Mouse (Mus musculus) heart, embryonic 13.5 days (tissue): ENCODE results near the gene Fam192a. TPM values are rescaled to one million over a fixed set of nuclear protein-coding genes. Genes with fewer than 3 reads are reported as not detected.
A peak's percentile ranks its signal among the peaks of the same experiment; 100 is the strongest.

Experiments used
- ATAC-seq: fragments of 200-750 bp; cut with Nextera tagmentation; 2 replicates; pipeline ENCODE4 v1.8.0; 2017; ENCODE audit warnings: moderate TSS enrichment; ENCODE audit not compliant: insufficient number of reproducible peaks, low FRiP score, low TSS enrichment; ENCODE audit errors: extremely low read depth
- H3K27ac ChIP-seq: fragments of 300-500 bp; sonication (generic); replicated peaks from 2 replicates; pipeline ENCODE4 v1.5.1; 2015; ENCODE audit warnings: moderate library complexity, mild to moderate bottlenecking, inconsistent platforms
- H3K27me3 ChIP-seq: fragments of 300-500 bp; sonication (generic); replicated peaks from 2 replicates; pipeline ENCODE4 v1.6.1; 2015; ENCODE audit warnings: mild to moderate bottlenecking, inconsistent platforms
- H3K36me3 ChIP-seq: fragments of 300-500 bp; sonication (generic); 2 replicates; pipeline ENCODE4 v1.6.1; 2015; ENCODE audit warnings: mild to moderate bottlenecking, inconsistent platforms
- H3K4me1 ChIP-seq: fragments of 300-500 bp; sonication (generic); 2 replicates; pipeline ENCODE4 v1.6.1; 2015; ENCODE audit warnings: inconsistent platforms
- H3K4me2 ChIP-seq: fragments of 300-500 bp; sonication (generic); 2 replicates; pipeline ENCODE4 v1.6.1; 2015; ENCODE audit warnings: inconsistent platforms, mild to moderate bottlenecking, moderate library complexity
- H3K4me3 ChIP-seq: fragments of 300-500 bp; sonication (generic); 2 replicates; pipeline ENCODE4 v1.5.1; 2015; ENCODE audit warnings: moderate library complexity, mild to moderate bottlenecking, inconsistent platforms
- H3K9ac ChIP-seq: fragments of 300-500 bp; sonication (generic); 2 replicates; pipeline ENCODE4 v1.6.1; 2015; ENCODE audit warnings: inconsistent platforms, mild to moderate bottlenecking, moderate library complexity
- H3K9me3 ChIP-seq: fragments of 300-500 bp; sonication (generic); 2 replicates; pipeline ENCODE4 v1.6.1; 2016; ENCODE audit warnings: inconsistent platforms
- WGBS: fragments of 180-500 bp; shearing (Covaris S2); methylation state at CpG from one replicate; pipeline ENCODE4 v1.1.7; 2015; ENCODE audit warnings: mixed read lengths; 5-methylcytosine and 5-hydroxymethylcytosine counted together
- polyA plus RNA-seq: library from polyadenylated mRNA; unstranded; fragments of >200 nt; fragmentation: Nextera tagmentation; extraction: Ambion mirVana; gene quantifications from 2 replicates; pipeline ENCODE4 v1.2.1, GENCODE M21; 2015

Fam192a gene
- polyA plus RNA-seq, 1 experiment from 2014 or later = 32.4 TPM

- Histone ChIP-seq H3K9ac (no peak overlapping the region), H3K9me3 (no peaks in the 10 kb centered on the region), H3K27ac (peak overlapping the region; percentile 24), H3K36me3 (no peaks in the 10 kb centered on the region), H3K4me2 (no peak overlapping the region), H3K4me1 (peaks cover 28% of the 10 kb centered on the region), H3K27me3 (0 out of 2 replicates have a peak, but pooled peaks cover 3% of the 10 kb centered on the region), H3K4me3 (no peak overlapping the region)
- no peak for ATAC-seq
- 53% methylated on average over 5 of the region's 5 CpGs for WGBS
Observed at GRCm38 (mm10) chr8:94549482-94549881, 52.3 kb downstream of the Fam192a start.

GRCm38 (mm10) chr8:94549041-94549440, 52.8 kb downstream of the Fam192a start:
- H3K27ac ChIP-seq = peak overlapping the region; percentile 24; the same call in 1 of the 2 replicates
- peaks cover 28% of the 10 kb centered on the region for H3K4me1 ChIP-seq
- no peak overlapping the region for H3K4me3 ChIP-seq
- no peak overlapping the region for H3K4me2 ChIP-seq
- H3K9ac ChIP-seq = no peak overlapping the region
- no peaks in the 10 kb centered on the region for H3K36me3 ChIP-seq
- H3K27me3 ChIP-seq = 0 out of 2 replicates have a peak, but pooled peaks cover 3% of the 10 kb centered on the region
- WGBS = 76% methylated on average over 5 of the region's 5 CpGs
- no peaks in the 10 kb centered on the region for H3K9me3 ChIP-seq
- no peak for ATAC-seq

- no peak for ATAC-seq
- Histone ChIP-seq H3K36me3 (no peaks in the 10 kb centered on the region), H3K27me3 (no peaks in the 10 kb centered on the region), H3K9me3 (no peaks in the 10 kb centered on the region), H3K4me3 (no peak overlapping the region), H3K27ac (no peak overlapping the region), H3K9ac (no peak overlapping the region), H3K4me1 (peaks cover 5% of the 10 kb centered on the region; the same call in 1 of the 2 replicates), H3K4me2 (no peak overlapping the region)
- 62% methylated on average over 8 of the region's 8 CpGs for WGBS
Observed at GRCm38 (mm10) chr8:94543981-94544380, 57.8 kb downstream of the Fam192a start.

GRCm38 (mm10) chr8:94540889-94541795, 60.7 kb downstream of the Fam192a start:
- peaks cover 16% of the 10 kb centered on the region; the same call in 1 of the 2 replicates for H3K27me3 ChIP-seq
- no peak overlapping the region for H3K9ac ChIP-seq
- H3K27ac ChIP-seq = no peak overlapping the region
- H3K4me2 ChIP-seq = no peak overlapping the region
- 69% methylated on average over 18 of the region's 18 CpGs for WGBS
- H3K9me3 ChIP-seq = no peaks in the 10 kb centered on the region
- no peaks in the 10 kb centered on the region for H3K36me3 ChIP-seq
- H3K4me3 ChIP-seq = no peak overlapping the region
- ATAC-seq = no peak
- peaks cover 5% of the 10 kb centered on the region; the same call in 1 of the 2 replicates for H3K4me1 ChIP-seq

GRCm38 (mm10) chr8:94540025-94540424, 61.8 kb downstream of the Fam192a start:
- H3K4me2 ChIP-seq = no peak overlapping the region
- no peak overlapping the region for H3K27ac ChIP-seq
- peaks cover 28% of the 10 kb centered on the region for H3K27me3 ChIP-seq
- H3K4me1 ChIP-seq = peaks cover 12% of the 10 kb centered on the region
- ATAC-seq = no peak
- no peaks in the 10 kb centered on the region for H3K36me3 ChIP-seq
- no peak overlapping the region for H3K4me3 ChIP-seq
- no peaks in the 10 kb centered on the region for H3K9me3 ChIP-seq
- WGBS = 75% methylated on average over 1 of the region's 2 CpGs
- H3K9ac ChIP-seq = no peak overlapping the region

- Histone ChIP-seq H3K4me3 (no peak overlapping the region), H3K9ac (no peak overlapping the region), H3K27ac (no peak overlapping the region), H3K9me3 (no peaks in the 10 kb centered on the region), H3K36me3 (no peaks in the 10 kb centered on the region), H3K4me2 (no peak overlapping the region), H3K4me1 (peaks cover 33% of the 10 kb centered on the region), H3K27me3 (peaks cover 53% of the 10 kb centered on the region)
- 64% methylated on average over 2 of the region's 2 CpGs for WGBS
- ATAC-seq = no peak
Observed at GRCm38 (mm10) chr8:94537456-94537855, 64.3 kb downstream of the Fam192a start.

- no peak for ATAC-seq
- H3K9ac ChIP-seq = no peak overlapping the region
- no peak overlapping the region for H3K4me3 ChIP-seq
- H3K27me3 ChIP-seq = peaks cover 69% of the 10 kb centered on the region
- WGBS = 69% methylated on average over 7 of the region's 7 CpGs
- H3K27ac ChIP-seq = no peak overlapping the region
- no peak overlapping the region for H3K4me2 ChIP-seq
- H3K36me3 ChIP-seq = no peaks in the 10 kb centered on the region
- H3K9me3 ChIP-seq = no peaks in the 10 kb centered on the region
- H3K4me1 ChIP-seq = peaks cover 39% of the 10 kb centered on the region
Observed at GRCm38 (mm10) chr8:94535631-94536030, 66.2 kb downstream of the Fam192a start.

- WGBS = 32% methylated on average over 4 of the region's 4 CpGs
- H3K4me2 ChIP-seq = no peak overlapping the region
Observed at GRCm38 (mm10) chr8:94534612-94535011, 67.2 kb downstream of the Fam192a start.

GRCm38 (mm10) chr8:94532873-94533671, 68.7 kb downstream of the Fam192a start, which contains the start of gene Cpne2:
Gene Cpne2 (plus strand): TSS chr8:94532990.
- Histone ChIP-seq H3K9me3 (no peaks in the 10 kb centered on the region), H3K9ac (peak within 1 kb of the TSS; percentile 86), H3K4me3 (peak within 1 kb of the TSS; percentile 71), H3K27me3 (peaks cover 79% of the 10 kb centered on the region), H3K4me1 (peaks cover 34% of the 10 kb centered on the region), H3K27ac (no peak within 1 kb of the TSS), H3K4me2 (peak within 1 kb of the TSS; percentile 96), H3K36me3 (no peaks in the 10 kb centered on the region)
- WGBS = under 1% methylated on average over 75 of the region's 81 CpGs
- peak; percentile 63; the same call in 1 of the 2 replicates for ATAC-seq

More at GRCm38 (mm10) chr8:94534612-94535011, 67.2 kb downstream of the Fam192a start:
- Histone ChIP-seq H3K36me3 (no peaks in the 10 kb centered on the region), H3K4me3 (no peak overlapping the region), H3K4me1 (peaks cover 34% of the 10 kb centered on the region), H3K9me3 (no peaks in the 10 kb centered on the region), H3K27me3 (peaks cover 75% of the 10 kb centered on the region), H3K9ac (no peak overlapping the region), H3K27ac (no peak overlapping the region)
- no peak for ATAC-seq

- peaks cover 77% of the 10 kb centered on the region for H3K27me3 ChIP-seq
- peaks cover 34% of the 10 kb centered on the region for H3K4me1 ChIP-seq
- H3K4me2 ChIP-seq = peak overlapping the region; percentile 96
- peak overlapping the region; percentile 86 for H3K9ac ChIP-seq
- no peaks in the 10 kb centered on the region for H3K36me3 ChIP-seq
- H3K9me3 ChIP-seq = no peaks in the 10 kb centered on the region
- under 1% methylated on average over 34 of the region's 34 CpGs for WGBS
- H3K27ac ChIP-seq = no peak overlapping the region
- ATAC-seq = no peak
- H3K4me3 ChIP-seq = peak overlapping the region; percentile 71
Observed at GRCm38 (mm10) chr8:94532525-94532872, 69.3 kb downstream of the Fam192a start.

GRCm38 (mm10) chr8:94532000-94532399, 69.8 kb downstream of the Fam192a start:
- WGBS = 5% methylated on average over 8 of the region's 8 CpGs
- no peak for ATAC-seq
- Histone ChIP-seq H3K4me2 (peak overlapping the region; percentile 96), H3K9me3 (no peaks in the 10 kb centered on the region), H3K9ac (peak overlapping the region; percentile 86), H3K4me1 (peaks cover 34% of the 10 kb centered on the region), H3K36me3 (no peaks in the 10 kb centered on the region), H3K27ac (no peak overlapping the region), H3K27me3 (peaks cover 77% of the 10 kb centered on the region), H3K4me3 (peak overlapping the region; percentile 71)
